Mouse (Mus musculus): ENCODE measurements around the gene Ptprf. TPM values are rescaled to one million over a fixed set of nuclear protein-coding genes. Genes with fewer than 3 reads are reported as not detected.

The Ptprf gene
- polyA plus RNA-seq (2015; fragmentation: Nextera tagmentation; extraction: Ambion mirVana), result 45.8 and 54.8 TPM in 2 replicates

GRCm38 (mm10) chr4:118291231-118291630, at the start of gene Ptprf:
TSS of gene Ptprf (minus strand) at chr4:118291405.
- H3K9ac ChIP-seq (ENCODE audit: low read depth, low read length), result peak within 1 kb of the TSS; percentile 92
- ATAC-seq, result peak; percentile 47
- peak within 1 kb of the TSS; percentile 89 for H3K27ac ChIP-seq (ENCODE audit: low read length)
- peak within 1 kb of the TSS; percentile 74 for H3K4me2 ChIP-seq (ENCODE audit: low read depth, low read length)
- no peaks in the 10 kb centered on the region for H3K27me3 ChIP-seq (replicated peaks; ENCODE audit: control insufficient read depth, insufficient read depth, low read length)
- peaks cover 31% of the 10 kb centered on the region for H3K4me1 ChIP-seq (ENCODE audit: control insufficient read depth, insufficient read depth, low read length)
- H3K36me3 ChIP-seq (ENCODE audit: control insufficient read depth, insufficient read depth, low read length), result no peaks in the 10 kb centered on the region
- H3K9me3 ChIP-seq (ENCODE audit: control insufficient read depth, low read length), result no peaks in the 10 kb centered on the region
- H3K4me3 ChIP-seq (ENCODE audit: low read length), result peak within 1 kb of the TSS; percentile 79
- 3% methylated on average over 25 of the region's 50 CpGs for WGBS

- Histone ChIP-seq H3K4me1 (ENCODE audit: control insufficient read depth, insufficient read depth, low read length) (no peaks in the 10 kb centered on the region), H3K27ac (ENCODE audit: low read length) (no peak overlapping the region), H3K9ac (ENCODE audit: low read depth, low read length) (no peak overlapping the region), H3K36me3 (ENCODE audit: control insufficient read depth, insufficient read depth, low read length) (no peaks in the 10 kb centered on the region), H3K9me3 (ENCODE audit: control insufficient read depth, low read length) (no peaks in the 10 kb centered on the region), H3K4me3 (ENCODE audit: low read length) (no peak overlapping the region), H3K4me2 (ENCODE audit: low read depth, low read length) (no peak overlapping the region), H3K27me3 (replicated peaks; ENCODE audit: control insufficient read depth, insufficient read depth, low read length) (no peaks in the 10 kb centered on the region)
- WGBS, result 18% methylated on average over 7 of the region's 7 CpGs
- ATAC-seq, result 0 out of 2 replicates have a peak, but pooled peaks have one; percentile 54
Measured at GRCm38 (mm10) chr4:118336658-118337057, 45.5 kb upstream of the Ptprf start.

- ATAC-seq, result peak; percentile 58
- no peaks in the 10 kb centered on the region for H3K36me3 ChIP-seq (ENCODE audit: control insufficient read depth, insufficient read depth, low read length)
- H3K4me1 ChIP-seq (ENCODE audit: control insufficient read depth, insufficient read depth, low read length), result no peaks in the 10 kb centered on the region
- no peak overlapping the region for H3K4me2 ChIP-seq (ENCODE audit: low read depth, low read length)
- H3K9me3 ChIP-seq (ENCODE audit: control insufficient read depth, low read length), result no peaks in the 10 kb centered on the region
- 71% methylated on average over 4 of the region's 4 CpGs for WGBS
- no peak overlapping the region for H3K27ac ChIP-seq (ENCODE audit: low read length)
- H3K9ac ChIP-seq (ENCODE audit: low read depth, low read length), result no peak overlapping the region
- H3K4me3 ChIP-seq (ENCODE audit: low read length), result no peak overlapping the region
- H3K27me3 ChIP-seq (replicated peaks; ENCODE audit: control insufficient read depth, insufficient read depth, low read length), result no peaks in the 10 kb centered on the region
Measured at GRCm38 (mm10) chr4:118335991-118336390, 44.8 kb upstream of the Ptprf start.

GRCm38 (mm10) chr4:118331777-118332176, 40.6 kb upstream of the Ptprf start:
- ATAC-seq, result no peak
- Histone ChIP-seq H3K9me3 (ENCODE audit: control insufficient read depth, low read length) (no peaks in the 10 kb centered on the region), H3K4me3 (ENCODE audit: low read length) (no peak overlapping the region), H3K27me3 (replicated peaks; ENCODE audit: control insufficient read depth, insufficient read depth, low read length) (no peaks in the 10 kb centered on the region), H3K36me3 (ENCODE audit: control insufficient read depth, insufficient read depth, low read length) (no peaks in the 10 kb centered on the region), H3K27ac (ENCODE audit: low read length) (peak overlapping the region; percentile 30; the same call in 1 of the 2 replicates), H3K4me1 (ENCODE audit: control insufficient read depth, insufficient read depth, low read length) (no peaks in the 10 kb centered on the region), H3K4me2 (ENCODE audit: low read depth, low read length) (no peak overlapping the region), H3K9ac (ENCODE audit: low read depth, low read length) (no peak overlapping the region)
- WGBS, result 43% methylated on average over 4 of the region's 4 CpGs

GRCm38 (mm10) chr4:118326476-118326875, 35.3 kb upstream of the Ptprf start:
- Histone ChIP-seq H3K27me3 (replicated peaks; ENCODE audit: control insufficient read depth, insufficient read depth, low read length) (no peaks in the 10 kb centered on the region), H3K4me2 (ENCODE audit: low read depth, low read length) (no peak overlapping the region), H3K9ac (ENCODE audit: low read depth, low read length) (no peak overlapping the region), H3K4me1 (ENCODE audit: control insufficient read depth, insufficient read depth, low read length) (0 out of 2 replicates have a peak, but pooled peaks cover 2% of the 10 kb centered on the region), H3K9me3 (ENCODE audit: control insufficient read depth, low read length) (no peaks in the 10 kb centered on the region), H3K27ac (ENCODE audit: low read length) (no peak overlapping the region), H3K4me3 (ENCODE audit: low read length) (no peak overlapping the region), H3K36me3 (ENCODE audit: control insufficient read depth, insufficient read depth, low read length) (no peaks in the 10 kb centered on the region)
- WGBS, result 38% methylated on average over 7 of the region's 7 CpGs
- ATAC-seq, result peak; percentile 90

- H3K4me3 ChIP-seq (ENCODE audit: low read length), result no peak overlapping the region
- no peaks in the 10 kb centered on the region for H3K27me3 ChIP-seq (replicated peaks; ENCODE audit: control insufficient read depth, insufficient read depth, low read length)
- H3K4me2 ChIP-seq (ENCODE audit: low read depth, low read length), result no peak overlapping the region
- no peak overlapping the region for H3K9ac ChIP-seq (ENCODE audit: low read depth, low read length)
- H3K4me1 ChIP-seq (ENCODE audit: control insufficient read depth, insufficient read depth, low read length), result 0 out of 2 replicates have a peak, but pooled peaks cover 9% of the 10 kb centered on the region
- ATAC-seq, result peak; percentile 57
- H3K9me3 ChIP-seq (ENCODE audit: control insufficient read depth, low read length), result no peaks in the 10 kb centered on the region
- no peaks in the 10 kb centered on the region for H3K36me3 ChIP-seq (ENCODE audit: control insufficient read depth, insufficient read depth, low read length)
- no peak overlapping the region for H3K27ac ChIP-seq (ENCODE audit: low read length)
- 67% methylated on average over 2 of the region's 2 CpGs for WGBS
Measured at GRCm38 (mm10) chr4:118320636-118321035, 29.4 kb upstream of the Ptprf start.

- Histone ChIP-seq H3K9me3 (ENCODE audit: control insufficient read depth, low read length) (no peaks in the 10 kb centered on the region), H3K27me3 (replicated peaks; ENCODE audit: control insufficient read depth, insufficient read depth, low read length) (no peaks in the 10 kb centered on the region), H3K4me2 (ENCODE audit: low read depth, low read length) (no peak overlapping the region; the same call in 1 of the 2 replicates), H3K9ac (ENCODE audit: low read depth, low read length) (no peak overlapping the region), H3K4me3 (ENCODE audit: low read length) (no peak overlapping the region), H3K36me3 (ENCODE audit: control insufficient read depth, insufficient read depth, low read length) (no peaks in the 10 kb centered on the region), H3K4me1 (ENCODE audit: control insufficient read depth, insufficient read depth, low read length) (0 out of 2 replicates have a peak, but pooled peaks cover 15% of the 10 kb centered on the region), H3K27ac (ENCODE audit: low read length) (no peak overlapping the region)
- 37% methylated on average over 8 of the region's 8 CpGs for WGBS
- ATAC-seq, result peak; percentile 70
Measured at GRCm38 (mm10) chr4:118319706-118320344, 28.6 kb upstream of the Ptprf start.

- 0 out of 2 replicates have a peak, but pooled peaks cover 15% of the 10 kb centered on the region for H3K4me1 ChIP-seq (ENCODE audit: control insufficient read depth, insufficient read depth, low read length)
- no peaks in the 10 kb centered on the region for H3K36me3 ChIP-seq (ENCODE audit: control insufficient read depth, insufficient read depth, low read length)
- H3K4me2 ChIP-seq (ENCODE audit: low read depth, low read length), result no peak overlapping the region
- no peak overlapping the region for H3K9ac ChIP-seq (ENCODE audit: low read depth, low read length)
- no peaks in the 10 kb centered on the region for H3K27me3 ChIP-seq (replicated peaks; ENCODE audit: control insufficient read depth, insufficient read depth, low read length)
- H3K9me3 ChIP-seq (ENCODE audit: control insufficient read depth, low read length), result no peaks in the 10 kb centered on the region
- no peak for ATAC-seq
- no peak overlapping the region for H3K4me3 ChIP-seq (ENCODE audit: low read length)
- 79% methylated on average over 4 of the region's 4 CpGs for WGBS
- no peak overlapping the region for H3K27ac ChIP-seq (ENCODE audit: low read length)
Measured at GRCm38 (mm10) chr4:118316662-118317061, 25.5 kb upstream of the Ptprf start.

GRCm38 (mm10) chr4:118315286-118315685, 24.1 kb upstream of the Ptprf start:
- 32% methylated on average over 8 of the region's 8 CpGs for WGBS

More at GRCm38 (mm10) chr4:118315286-118315685, 24.1 kb upstream of the Ptprf start:
- no peak overlapping the region for H3K4me3 ChIP-seq (ENCODE audit: low read length)
- no peak overlapping the region for H3K4me2 ChIP-seq (ENCODE audit: low read depth, low read length)
- H3K27me3 ChIP-seq (replicated peaks; ENCODE audit: control insufficient read depth, insufficient read depth, low read length), result no peaks in the 10 kb centered on the region
- 0 out of 2 replicates have a peak, but pooled peaks cover 15% of the 10 kb centered on the region for H3K4me1 ChIP-seq (ENCODE audit: control insufficient read depth, insufficient read depth, low read length)
- no peak overlapping the region for H3K9ac ChIP-seq (ENCODE audit: low read depth, low read length)
- no peak overlapping the region for H3K27ac ChIP-seq (ENCODE audit: low read length)
- no peaks in the 10 kb centered on the region for H3K36me3 ChIP-seq (ENCODE audit: control insufficient read depth, insufficient read depth, low read length)
- ATAC-seq, result no peak
- H3K9me3 ChIP-seq (ENCODE audit: control insufficient read depth, low read length), result no peaks in the 10 kb centered on the region

Data from intestine, embryonic 16.5 days (tissue).